Mouse (Mus musculus) 3T3-L1 (cell line): ENCODE measurements around the gene Ankrd50.
A peak's percentile ranks its signal among the peaks of the same experiment; 100 is the strongest.

Experiments used
- DNase-seq: peaks from one replicate; pipeline ENCODE4 v3.0.0-alpha.2; 2015; ENCODE audit warnings: low read depth, low spot score

Ankrd50 gene

GRCm38 (mm10) chr3:38484191-38485106, at the start of gene Ankrd50:
Gene Ankrd50 (minus strand): TSS chr3:38484844.
- peak; percentile 99 for DNase-seq

GRCm38 (mm10) chr3:38534245-38534644, 49.6 kb upstream of the Ankrd50 start:
- DNase-seq: peak; percentile 61

GRCm38 (mm10) chr3:38520426-38520825, 35.8 kb upstream of the Ankrd50 start:
- no peak for DNase-seq

- DNase-seq: no peak
These were observed 35.3 kb upstream of the Ankrd50 start for GRCm38 (mm10) chr3:38519971-38520370.

- no peak for DNase-seq
These were observed 19.0 kb upstream of the Ankrd50 start for GRCm38 (mm10) chr3:38503606-38504005.

GRCm38 (mm10) chr3:38502156-38502555, 17.5 kb upstream of the Ankrd50 start:
- no peak for DNase-seq

GRCm38 (mm10) chr3:38501739-38502138, 17.1 kb upstream of the Ankrd50 start:
- no peak for DNase-seq

GRCm38 (mm10) chr3:38501316-38501715, 16.7 kb upstream of the Ankrd50 start:
- DNase-seq: no peak

GRCm38 (mm10) chr3:38498561-38498960, 13.9 kb upstream of the Ankrd50 start:
- DNase-seq: no peak

- peak; percentile 51 for DNase-seq
These were observed 12.2 kb upstream of the Ankrd50 start for GRCm38 (mm10) chr3:38496795-38497385.

GRCm38 (mm10) chr3:38491702-38492101, 7.1 kb upstream of the Ankrd50 start:
- DNase-seq: no peak

GRCm38 (mm10) chr3:38491236-38491635, 6.6 kb upstream of the Ankrd50 start:
- no peak for DNase-seq

- no peak for DNase-seq
These were observed 6.1 kb upstream of the Ankrd50 start for GRCm38 (mm10) chr3:38490720-38491119.

GRCm38 (mm10) chr3:38485107-38485545, 482 bp upstream of the Ankrd50 start:
- DNase-seq: no peak

- DNase-seq: peak; percentile 72
These were observed 1.1 kb downstream of the Ankrd50 start for GRCm38 (mm10) chr3:38483551-38483950.

- no peak for DNase-seq
These were observed 1.9 kb downstream of the Ankrd50 start for GRCm38 (mm10) chr3:38482749-38483148.

GRCm38 (mm10) chr3:38481106-38481505, 3.5 kb downstream of the Ankrd50 start:
- peak; percentile 38 for DNase-seq

GRCm38 (mm10) chr3:38477936-38478335, 6.7 kb downstream of the Ankrd50 start:
- DNase-seq: no peak

- no peak for DNase-seq
These were observed 9.1 kb downstream of the Ankrd50 start for GRCm38 (mm10) chr3:38475587-38475986.

- DNase-seq: no peak
These were observed 11.5 kb downstream of the Ankrd50 start for GRCm38 (mm10) chr3:38473138-38473537.

- no peak for DNase-seq
These were observed 13.1 kb downstream of the Ankrd50 start for GRCm38 (mm10) chr3:38471516-38471915.

GRCm38 (mm10) chr3:38468131-38468530, 16.5 kb downstream of the Ankrd50 start:
- DNase-seq: no peak

GRCm38 (mm10) chr3:38466880-38467405, 17.7 kb downstream of the Ankrd50 start:
- no peak for DNase-seq
